Mouse (Mus musculus) CD8-positive naive resting alpha-beta T cell, adult 2 months (primary cell): Measurements from ENCODE around the gene Cabp4.

Experiments used
- DNase-seq, 2 experiments: peaks; one replicate each; pipeline ENCODE4 v3.0.0; 2022; ENCODE audit warnings: low read depth in 2 of 2, low spot score in 2 of 2

The Cabp4 gene

GRCm38 (mm10) chr19:4143759-4144268 lies at the start of gene Cabp4:
Gene Cabp4 (minus strand): TSS chr19:4144033.
- DNase-seq = no peak

DNA sequence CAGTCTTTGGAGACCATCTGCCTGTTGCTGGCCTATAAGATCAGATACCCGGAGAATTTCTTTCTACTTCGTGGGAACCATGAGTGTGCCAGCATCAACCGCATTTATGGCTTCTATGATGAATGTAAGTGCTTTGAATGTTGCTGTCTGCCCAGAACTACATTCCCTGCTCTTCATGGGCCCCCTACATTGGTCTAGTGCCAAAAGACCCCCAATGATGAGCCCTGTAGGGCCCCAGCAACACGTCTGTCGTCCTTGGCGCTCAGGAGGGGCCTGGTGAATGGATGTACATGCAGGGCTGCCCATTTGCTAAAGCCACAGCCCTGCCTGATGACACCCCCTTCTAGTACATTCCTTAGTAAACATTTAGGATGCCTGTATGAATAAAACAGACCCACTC lies 49.3 kb upstream of the Cabp4 start:
- no peak for DNase-seq

DNA sequence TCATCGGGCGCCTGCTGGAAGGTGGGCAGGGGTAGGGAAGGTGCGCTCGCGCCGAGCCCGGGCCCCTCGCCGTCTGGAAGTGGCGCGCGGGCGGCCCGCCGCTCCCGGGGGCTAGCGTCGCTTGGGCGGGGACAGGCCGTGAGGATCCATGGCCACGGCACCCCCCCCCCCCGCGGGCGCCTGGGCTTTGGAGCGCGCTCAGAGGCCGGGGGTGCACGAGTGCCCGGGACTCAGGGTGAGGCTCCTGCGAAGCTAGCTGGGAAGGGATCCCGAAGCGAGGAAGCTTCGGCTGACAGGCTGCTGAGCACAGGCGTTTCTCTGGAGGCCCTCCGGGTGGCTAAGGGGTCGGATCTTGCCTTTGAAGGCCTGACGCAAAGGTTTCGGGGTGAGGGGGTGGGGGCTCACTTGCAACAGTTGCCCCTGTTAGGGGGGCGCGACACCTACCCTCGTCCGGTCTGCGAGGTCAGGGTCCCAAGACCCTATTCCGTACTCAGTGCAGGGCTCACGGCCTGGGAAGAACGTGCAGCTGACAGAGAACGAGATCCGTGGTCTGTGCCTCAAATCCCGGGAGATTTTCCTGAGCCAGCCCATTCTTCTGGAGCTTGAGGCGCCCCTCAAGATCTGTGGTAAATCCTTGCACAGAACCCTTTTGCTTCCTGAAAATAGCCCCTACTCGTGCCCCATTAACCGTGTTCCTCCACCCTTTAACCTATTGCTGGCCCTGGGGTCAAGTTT lies 48.6 kb upstream of the Cabp4 start:
- no peak for DNase-seq

DNA sequence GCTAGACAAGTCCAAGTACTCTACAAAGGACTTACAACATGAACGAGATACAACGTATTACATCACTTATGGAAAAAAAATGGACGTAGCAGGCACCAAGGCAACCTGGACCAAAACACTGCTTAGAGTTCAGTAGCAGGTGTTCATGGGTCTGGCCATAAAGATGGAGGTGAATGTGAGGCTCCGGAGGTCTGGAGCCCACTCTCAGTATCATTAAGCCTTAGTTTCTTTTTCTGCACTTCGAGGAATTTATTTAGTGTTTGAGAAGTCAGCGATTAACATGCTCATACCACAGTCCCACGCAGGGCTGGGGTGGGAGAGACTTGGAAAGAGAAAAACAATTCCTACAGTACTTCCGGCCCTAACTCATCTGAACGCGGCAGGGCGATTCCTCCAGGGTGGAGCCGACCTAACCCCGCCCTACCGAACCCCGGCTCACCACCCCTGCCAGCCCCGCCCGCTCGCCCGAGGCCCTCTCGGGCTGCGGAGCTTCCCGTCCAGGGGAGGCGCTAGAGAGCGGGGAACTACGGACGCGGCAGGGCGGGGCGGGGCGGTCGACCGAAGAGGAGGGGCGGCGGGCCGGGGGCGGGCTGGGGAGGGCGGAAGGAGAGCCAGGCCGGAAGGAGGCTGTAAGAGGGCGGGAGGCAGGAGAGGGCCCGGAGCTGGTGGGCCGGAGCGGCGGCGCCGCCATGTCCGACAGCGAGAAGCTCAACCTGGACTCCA lies 47.9 kb upstream of the Cabp4 start, which contains the start of gene Ppp1ca:
TSS of gene Ppp1ca (plus strand) at position 538 of the 723 bp plus-strand sequence.
- peak; percentile 95 to 96 for DNase-seq

- peak; percentile 71 to 83 for DNase-seq
Measured at GRCm38 (mm10) chr19:4190831-4191334, 47.0 kb upstream of the Cabp4 start, which contains the start of gene Tbc1d10c. Gene Tbc1d10c (minus strand): TSS chr19:4191284.

DNA sequence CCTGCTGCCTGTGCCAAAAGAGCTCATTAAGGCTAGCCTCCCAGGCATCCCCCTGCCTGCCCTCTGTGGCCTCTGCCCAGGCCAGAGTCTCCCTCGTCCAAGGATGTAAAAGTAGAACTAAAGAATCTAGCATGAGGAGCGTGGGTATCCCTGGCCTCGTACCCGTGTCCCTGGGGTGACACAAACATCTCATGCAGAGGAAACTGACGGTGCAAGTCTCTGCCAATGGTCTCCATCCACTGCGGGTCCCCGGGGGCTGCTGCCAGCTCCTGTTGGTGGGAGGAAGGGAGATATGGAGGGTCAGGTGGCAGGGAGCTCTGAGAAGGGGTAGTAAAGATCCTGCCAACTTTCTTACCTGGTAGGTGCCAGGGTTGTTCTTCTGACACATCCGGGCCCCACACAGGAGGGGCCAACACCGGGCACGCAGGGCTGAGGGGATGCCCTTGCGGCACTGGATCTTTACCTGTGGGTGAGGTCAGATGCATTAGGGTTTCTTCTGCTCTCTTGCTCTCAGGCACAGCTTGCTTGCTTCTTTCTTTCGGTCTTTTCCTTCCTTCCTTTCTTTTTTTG lies 45.3 kb upstream of the Cabp4 start:
- DNase-seq = peak in 1 of 2 experiments; percentile 41

DNA sequence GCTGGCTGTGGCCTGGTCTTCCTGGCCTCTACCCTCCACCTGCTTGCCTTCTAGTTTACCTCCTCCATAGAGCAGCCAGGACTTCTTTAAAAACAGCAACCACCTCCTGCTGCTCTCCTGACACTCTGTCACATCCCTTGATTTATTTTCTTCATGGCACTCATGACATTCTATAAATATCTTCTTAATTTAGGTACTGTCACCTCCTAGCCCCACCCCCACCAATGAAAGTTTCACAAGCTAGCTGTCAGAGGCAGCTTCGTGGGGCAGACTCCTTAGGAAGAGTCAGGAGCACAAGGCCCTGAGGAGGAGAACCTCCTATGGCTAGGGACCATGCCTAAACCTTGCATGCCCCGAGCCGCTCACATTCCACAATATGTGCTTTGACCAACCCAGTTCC lies 43.5 kb upstream of the Cabp4 start:
- DNase-seq = no peak

DNA sequence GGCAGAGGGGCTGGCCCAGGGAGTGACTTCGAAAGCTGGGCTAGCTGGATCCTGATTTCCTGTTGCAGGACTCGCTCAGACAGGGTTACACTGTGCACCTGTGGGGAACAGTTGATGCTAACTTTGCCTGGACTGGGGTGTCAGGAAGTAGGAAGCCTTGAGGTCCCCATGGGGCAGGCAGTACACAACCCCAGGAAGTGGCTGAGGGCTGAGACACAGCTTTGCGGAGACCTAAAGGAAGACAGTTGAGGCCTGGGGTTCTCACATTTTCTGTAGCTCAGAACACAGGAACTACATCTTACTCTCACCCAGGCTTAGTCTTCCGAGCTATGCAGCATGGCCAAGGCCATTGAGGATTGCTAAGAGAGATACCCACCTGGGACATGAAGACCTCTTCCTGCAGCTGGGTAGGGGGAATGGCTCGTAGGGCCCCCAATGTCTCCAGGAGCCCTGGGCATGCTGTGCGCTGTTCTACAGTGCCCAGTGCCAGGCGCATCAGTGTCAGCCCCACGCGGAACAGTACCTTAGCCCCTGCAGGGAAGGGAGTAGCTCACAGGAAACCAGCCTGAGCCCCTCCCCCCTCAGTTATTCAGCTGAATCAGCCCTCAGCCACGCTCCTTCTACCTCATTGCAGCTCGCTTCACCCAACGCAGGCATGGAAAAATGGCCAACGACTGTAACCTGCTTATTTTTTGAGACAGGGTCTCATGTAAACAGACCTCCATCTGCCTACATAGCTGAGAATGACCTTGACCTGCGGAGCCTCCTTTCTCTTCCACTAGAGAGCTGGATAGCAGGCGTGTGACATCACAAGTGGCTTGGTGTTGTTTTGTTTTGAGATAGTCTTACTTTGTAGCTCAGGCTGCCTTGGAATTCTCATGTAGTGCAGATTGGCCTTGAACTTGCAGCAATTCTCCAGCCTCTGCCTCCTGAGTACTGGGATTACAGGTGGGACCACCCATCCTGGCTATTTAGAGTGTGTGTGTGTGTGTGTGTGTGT lies 41.4 kb upstream of the Cabp4 start:
- peak; percentile 65 to 77 for DNase-seq

DNA sequence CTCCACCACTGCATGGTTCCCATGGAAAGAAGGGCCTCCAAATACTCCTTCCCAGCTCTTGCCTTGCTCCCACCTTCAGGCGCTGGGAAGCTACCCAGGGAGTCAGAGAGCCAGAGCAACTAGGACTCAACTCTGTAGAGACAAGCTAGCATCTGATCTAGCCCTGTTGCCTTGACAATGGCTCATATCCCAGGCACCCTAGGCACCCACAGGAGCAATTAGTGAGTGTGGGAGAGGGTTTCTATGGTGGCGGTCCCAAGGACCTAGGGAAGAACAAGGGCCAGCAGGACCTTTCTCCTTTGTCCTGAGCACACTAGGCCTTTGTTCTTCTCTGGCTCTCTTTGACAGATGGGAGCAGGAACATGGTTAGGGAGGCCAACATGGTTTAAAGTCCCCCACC lies 39.9 kb upstream of the Cabp4 start:
- no peak for DNase-seq

DNA sequence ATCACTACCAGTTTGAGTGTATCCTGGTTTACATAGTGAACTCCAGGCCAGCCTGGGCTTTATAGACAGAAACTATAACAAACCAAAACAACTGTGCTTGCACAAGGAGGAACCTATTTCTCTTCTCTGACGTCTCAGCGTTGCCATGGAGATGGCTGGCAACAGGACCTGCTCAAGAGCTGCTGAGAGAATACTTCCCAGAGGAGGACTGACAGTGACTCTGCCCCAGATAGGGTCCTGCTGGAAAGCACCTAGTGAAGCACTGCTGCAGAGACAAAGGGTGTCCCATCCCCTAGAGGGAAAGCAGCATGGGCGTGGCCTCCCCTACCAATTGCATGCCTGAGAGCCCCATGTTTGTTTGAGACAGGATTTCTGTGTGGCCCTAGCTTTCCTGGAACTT lies 38.1 kb upstream of the Cabp4 start:
- DNase-seq = peak; percentile 51 to 53

- no peak for DNase-seq
Measured at GRCm38 (mm10) chr19:4180411-4180810, 36.6 kb upstream of the Cabp4 start.

DNA sequence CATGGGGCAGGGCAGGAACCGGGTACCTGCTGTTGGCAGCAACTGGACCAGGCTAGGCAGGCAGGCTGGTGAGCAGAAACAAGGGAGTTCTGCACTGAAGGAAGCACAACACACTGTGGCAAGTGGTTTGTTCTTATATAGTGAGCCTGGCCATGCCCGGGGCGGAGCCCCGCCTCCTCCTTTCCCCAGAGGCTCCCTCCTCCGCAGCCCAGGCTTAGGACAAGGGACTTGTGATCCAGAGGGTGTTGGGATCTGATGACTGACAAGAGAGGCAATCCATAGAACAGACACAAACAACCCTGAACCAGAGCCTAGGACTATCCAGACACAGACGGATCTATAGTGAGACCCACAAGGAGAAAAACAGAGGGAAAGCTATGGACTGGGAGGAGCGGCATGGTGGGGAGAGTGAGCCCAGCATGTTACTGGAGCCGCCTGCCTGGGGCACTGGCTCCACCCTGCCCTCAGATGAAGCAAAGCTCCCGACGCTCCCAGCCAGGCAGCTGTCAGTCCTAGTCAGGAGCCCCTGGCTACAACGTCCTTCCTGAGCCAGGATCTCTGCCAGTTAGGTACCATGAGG lies 31.6 kb upstream of the Cabp4 start, which contains the start of gene Carns1:
TSS of gene Carns1 (minus strand) at position 112 of the 580 bp plus-strand sequence.
- no peak for DNase-seq

DNA sequence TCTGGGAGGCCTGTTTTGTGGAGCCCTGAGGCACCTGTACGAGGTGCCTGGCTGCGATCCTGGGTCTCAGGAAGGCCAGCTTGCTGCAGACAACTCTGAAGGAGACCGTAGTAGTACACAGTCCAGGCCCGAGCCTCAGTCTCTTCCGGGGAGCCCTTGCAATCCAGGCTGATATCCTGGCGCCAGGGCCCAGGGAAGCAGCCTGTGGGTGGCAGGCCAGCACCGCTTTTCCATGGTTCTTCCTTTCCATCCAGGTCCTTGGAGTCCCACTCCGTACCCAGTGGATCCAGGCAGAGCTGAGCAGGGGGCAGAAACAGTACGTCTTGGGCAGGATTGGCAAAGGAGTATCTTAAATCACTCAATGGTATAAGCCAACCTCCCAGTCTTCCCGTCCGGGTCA lies 29.1 kb upstream of the Cabp4 start:
- DNase-seq = no peak

DNA sequence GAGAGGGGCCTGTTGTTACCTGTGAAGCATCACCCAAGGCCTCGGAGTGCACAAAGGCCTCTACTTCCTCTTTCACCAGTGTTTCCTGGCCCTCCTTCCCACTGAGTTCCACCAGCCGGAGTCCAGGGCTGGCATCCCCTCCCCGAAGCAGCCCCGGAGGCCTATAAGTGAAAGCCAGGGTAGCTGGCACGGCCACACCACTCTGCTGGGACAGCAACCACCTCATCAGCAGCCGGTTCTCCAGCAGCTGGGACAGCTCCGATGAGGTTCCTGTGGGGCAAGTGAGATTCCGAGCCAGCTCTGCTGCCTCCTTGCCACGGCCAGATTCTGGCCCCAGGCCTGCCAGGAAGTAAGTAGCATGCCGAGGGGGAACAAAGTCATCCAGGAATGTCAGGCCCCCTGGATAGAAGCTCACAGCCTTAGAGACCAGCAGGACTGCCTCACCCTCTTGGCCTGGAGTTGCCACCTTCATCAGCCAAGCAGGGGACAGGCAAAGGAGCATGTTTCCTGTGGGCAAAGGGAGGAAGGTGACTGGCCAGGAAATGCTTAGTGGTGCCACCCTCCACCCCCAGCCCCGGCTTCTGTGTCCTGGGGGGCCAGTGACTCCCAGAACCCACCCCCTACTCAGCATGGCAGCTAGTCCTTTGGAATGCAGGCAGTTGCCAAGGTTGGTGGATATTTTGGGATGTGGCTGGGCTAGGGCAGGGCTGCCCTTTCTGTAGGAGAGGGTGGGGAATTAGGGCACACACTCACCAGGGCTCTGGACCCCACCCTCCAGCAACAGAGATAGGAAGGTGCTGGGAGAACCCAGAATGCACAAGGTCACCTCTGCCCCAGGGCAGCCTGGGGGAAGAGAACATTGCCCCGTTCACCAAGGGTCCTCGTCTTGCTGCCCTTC lies 27.8 kb upstream of the Cabp4 start:
- DNase-seq = no peak

- DNase-seq = no peak
Measured at GRCm38 (mm10) chr19:4170723-4171392, 27.0 kb upstream of the Cabp4 start.

DNA sequence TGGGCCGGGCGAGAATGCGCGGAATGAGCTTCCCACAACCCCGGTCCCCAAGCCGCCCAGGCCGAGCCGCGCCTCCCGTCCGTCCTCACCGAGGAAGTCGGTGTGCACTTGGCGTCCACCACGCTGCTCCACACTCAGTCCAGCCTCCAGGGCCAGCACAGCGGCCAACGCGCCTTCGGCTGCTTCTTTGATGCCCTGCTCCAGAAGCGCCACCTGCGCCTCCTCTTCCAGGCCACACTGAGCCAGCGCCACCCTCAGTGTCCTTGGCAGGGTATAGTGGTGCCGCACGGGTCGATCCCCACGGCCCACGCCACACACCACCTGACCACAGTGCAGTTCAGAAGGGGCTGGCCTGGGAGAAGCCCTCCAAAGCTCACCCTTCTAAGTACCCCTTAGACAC lies 26.0 kb upstream of the Cabp4 start:
- DNase-seq = no peak

DNA sequence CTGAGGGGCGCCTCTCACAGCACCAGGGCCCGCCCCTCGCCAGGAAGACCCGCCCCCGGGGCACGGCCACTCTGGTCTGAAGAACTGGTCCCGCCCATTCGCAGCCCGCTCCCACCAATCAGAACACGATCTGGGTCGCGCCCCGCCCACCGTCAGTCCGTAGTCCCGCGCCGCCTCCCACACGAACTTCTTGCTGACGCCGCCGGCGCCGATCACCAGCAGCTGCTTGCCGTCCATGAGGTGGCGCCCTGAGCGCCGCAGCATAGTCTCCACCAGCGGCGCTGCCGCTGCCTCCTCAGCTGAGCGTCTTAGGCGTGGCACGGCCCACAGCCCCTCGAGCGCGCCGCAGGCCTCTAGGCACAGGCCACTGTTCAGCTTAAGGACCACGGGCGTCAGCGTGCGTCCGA lies 25.5 kb upstream of the Cabp4 start:
- DNase-seq = peak; percentile 98 to 99

DNA sequence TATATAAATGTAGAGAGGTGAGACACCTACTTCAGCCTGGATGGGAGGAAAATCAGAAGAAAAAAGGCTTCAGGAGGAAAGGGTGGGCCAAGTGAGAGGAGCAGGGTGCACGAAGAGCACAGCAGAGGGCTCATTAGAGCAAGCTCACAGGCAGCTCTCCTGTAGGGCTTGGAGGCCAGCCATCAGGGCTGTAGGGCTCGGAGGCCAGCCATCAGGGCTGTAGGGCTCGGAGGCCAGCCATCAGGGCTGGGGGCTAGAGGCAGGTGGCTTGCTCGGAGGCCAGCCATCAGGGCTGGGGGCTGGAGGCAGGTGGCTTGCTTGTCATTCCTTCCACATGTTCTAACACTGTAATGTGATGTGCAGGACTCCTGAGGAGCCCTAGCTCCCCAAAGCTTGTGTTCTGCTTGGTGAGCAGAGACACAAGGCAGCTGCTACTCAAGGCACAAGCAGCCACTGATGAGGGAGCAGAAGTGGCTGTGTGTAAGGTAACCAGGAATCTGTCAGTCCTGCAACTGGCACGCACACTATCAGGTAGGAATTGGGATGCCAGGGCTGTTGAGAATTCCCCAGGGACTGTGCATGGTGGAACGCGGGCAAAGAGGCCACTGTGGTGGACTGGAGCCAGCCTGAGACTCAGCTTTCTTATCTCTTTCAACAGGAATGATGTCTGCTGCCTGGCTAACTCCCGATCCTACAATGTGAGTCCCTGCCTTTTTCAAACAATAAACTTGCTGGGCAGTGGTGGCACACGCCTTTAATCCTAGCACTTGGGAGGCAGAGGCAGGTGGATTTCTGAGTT lies 23.0 kb upstream of the Cabp4 start:
- no peak for DNase-seq
